Mouse (Mus musculus) CH12.LX (cell line): ENCODE measurements around the gene Ces1b. TPM values are rescaled to one million over a fixed set of nuclear protein-coding genes. Genes with fewer than 3 reads are reported as not detected.

Source experiments
- DNase-seq: peaks from one replicate; pipeline ENCODE4 v3.0.0-alpha.2; 2013; ENCODE audit errors: extremely low read depth
- H3K27ac ChIP-seq: 2 replicates; pipeline ENCODE4 v1.5.1; 2012; ENCODE audit warnings: low read depth, mild to moderate bottlenecking, control low read depth, moderate library complexity; ENCODE audit not compliant: insufficient read depth
- H3K27me3 ChIP-seq: replicated peaks from 2 replicates; pipeline ENCODE3; 2012; ENCODE audit warnings: inconsistent platforms
- H3K36me3 ChIP-seq, 2 experiments: replicated peaks in 1 of 2; 2 replicates each; pipeline versions ENCODE3 to v1.6.1; 2012; ENCODE audit warnings: inconsistent platforms in 1 of 2, low read length in 1 of 2, mild to moderate bottlenecking in 1 of 2, mixed read lengths in 1 of 2, moderate library complexity in 1 of 2; ENCODE audit not compliant: control insufficient read depth in 1 of 2, insufficient read depth in 1 of 2
- H3K4me1 ChIP-seq, 2 experiments: 2 replicates each; pipeline ENCODE4 v1.6.1; 2012; ENCODE audit warnings: inconsistent platforms in 1 of 2, moderate library complexity in 1 of 2; ENCODE audit not compliant: insufficient read depth in 2 of 2, control insufficient read depth in 1 of 2
- H3K4me2 ChIP-seq: 2 replicates; pipeline ENCODE4 v1.6.1; 2012; ENCODE audit warnings: low read depth, mild to moderate bottlenecking, control low read depth; ENCODE audit not compliant: poor library complexity, insufficient read depth, severe bottlenecking
- H3K4me3 ChIP-seq, 3 experiments: fragments of 150-350 bp in 1 of 3; sonication (generic) in 1 of 3; replicated peaks in 1 of 3; 2 replicates each; pipeline versions ENCODE3 to v1.5.1; 2011 to 2012; ENCODE audit warnings: low read depth in 2 of 3, low read length in 2 of 3, mild to moderate bottlenecking in 2 of 3, moderate library complexity in 2 of 3, control low read depth in 1 of 3, improper control_type of control experiment in 1 of 3, inconsistent platforms in 1 of 3, mixed read lengths in 1 of 3; ENCODE audit not compliant: poor library complexity in 1 of 3
- H3K79me2 ChIP-seq: replicated peaks from 2 replicates; pipeline ENCODE4 v1.6.1; 2012; ENCODE audit warnings: mild to moderate bottlenecking, moderate library complexity; ENCODE audit not compliant: control insufficient read depth, poor library complexity, insufficient read depth, severe bottlenecking; ENCODE audit errors: extremely low read depth
- H3K9ac ChIP-seq: 2 replicates; pipeline ENCODE4 v1.6.1; 2012; ENCODE audit warnings: low read depth, mild to moderate bottlenecking, control low read depth, moderate library complexity; ENCODE audit not compliant: insufficient read depth
- H3K9me3 ChIP-seq: replicated peaks from 2 replicates; pipeline ENCODE3; 2012; ENCODE audit warnings: low read length, inconsistent platforms, mixed read lengths
- BHLHE40 ChIP-seq: IDR thresholded peaks from 2 replicates; pipeline ENCODE4 v1.6.1; 2011; ENCODE audit warnings: mild to moderate bottlenecking, low read depth, low read length, improper control_type of control experiment
- CHD1 ChIP-seq: IDR thresholded peaks from 2 replicates; pipeline ENCODE4 v1.6.1; 2012; ENCODE audit warnings: low read depth, low read length, improper control_type of control experiment, inconsistent platforms
- CHD2 ChIP-seq: IDR thresholded peaks from 2 replicates; pipeline ENCODE4 v1.6.1; 2011; ENCODE audit warnings: low read length, improper control_type of control experiment
- CTCF ChIP-seq, 2 experiments: IDR thresholded peaks in 1 of 2; conservative IDR thresholded peaks in 1 of 2; 2 replicates each; pipeline ENCODE4 v1.5.1; 2011 to 2012; ENCODE audit warnings: low read depth in 2 of 2, low read length in 2 of 2, improper control_type of control experiment in 1 of 2, inconsistent platforms in 1 of 2, mild to moderate bottlenecking in 1 of 2, moderate library complexity in 1 of 2
- E2F4 ChIP-seq: IDR thresholded peaks from 2 replicates; pipeline ENCODE4 v1.6.1; 2011; ENCODE audit warnings: low read depth, low read length, improper control_type of control experiment; ENCODE audit not compliant: insufficient replicate concordance
- ETS1 ChIP-seq: conservative IDR thresholded peaks from 2 replicates; pipeline ENCODE4 v1.6.1; 2012; ENCODE audit warnings: low read depth, mild to moderate bottlenecking, inconsistent platforms, low read length, improper control_type of control experiment, moderate library complexity
- GABPA ChIP-seq: IDR thresholded peaks from 2 replicates; pipeline ENCODE4 v1.6.1; 2012; ENCODE audit warnings: low read depth, low read length, improper control_type of control experiment, inconsistent platforms; ENCODE audit not compliant: insufficient replicate concordance
- HCFC1 ChIP-seq: IDR thresholded peaks from 2 replicates; pipeline ENCODE4 v1.6.1; 2012; ENCODE audit warnings: low read depth, mild to moderate bottlenecking, inconsistent platforms, low read length, improper control_type of control experiment
- IRF4 ChIP-seq: IDR thresholded peaks from 2 replicates; pipeline ENCODE4 v1.6.1; 2014; ENCODE audit warnings: low read depth, mild to moderate bottlenecking, inconsistent platforms, low read length, improper control_type of control experiment
- JUN ChIP-seq: IDR thresholded peaks from 2 replicates; pipeline ENCODE4 v1.6.1; 2011; ENCODE audit warnings: low read depth, mild to moderate bottlenecking, low read length, improper control_type of control experiment, moderate library complexity; ENCODE audit not compliant: insufficient read depth
- JUND ChIP-seq: conservative IDR thresholded peaks from 2 replicates; pipeline ENCODE4 v1.6.1; 2011; ENCODE audit warnings: low read depth, low read length, improper control_type of control experiment
- KAT2A ChIP-seq: IDR thresholded peaks from 2 replicates; pipeline ENCODE4 v1.6.1; 2012; ENCODE audit warnings: low read length, improper control_type of control experiment, inconsistent platforms; ENCODE audit not compliant: insufficient replicate concordance
- MAFK ChIP-seq: IDR thresholded peaks from 2 replicates; pipeline ENCODE4 v1.6.1; 2011; ENCODE audit warnings: low read length, improper control_type of control experiment; ENCODE audit not compliant: insufficient replicate concordance
- MAX ChIP-seq: IDR thresholded peaks from 2 replicates; pipeline ENCODE4 v1.6.1; 2011; ENCODE audit warnings: low read length, improper control_type of control experiment
- MXI1 ChIP-seq: IDR thresholded peaks from 2 replicates; pipeline ENCODE4 v1.6.1; 2011; ENCODE audit warnings: mild to moderate bottlenecking, low read depth, low read length, improper control_type of control experiment
- MYC ChIP-seq: IDR thresholded peaks from 2 replicates; pipeline ENCODE4 v1.6.1; 2011; ENCODE audit warnings: low read depth, mild to moderate bottlenecking, improper control_type of control experiment, low read length
- NELFE ChIP-seq: IDR thresholded peaks from 2 replicates; pipeline ENCODE4 v1.6.1; 2011; ENCODE audit warnings: low read depth, low read length, improper control_type of control experiment
- NRF1 ChIP-seq: IDR thresholded peaks from 2 replicates; pipeline ENCODE4 v1.6.1; 2014; ENCODE audit warnings: low read depth, mild to moderate bottlenecking, inconsistent platforms, low read length, improper control_type of control experiment, moderate library complexity
- POLR2A ChIP-seq: IDR thresholded peaks from 2 replicates; pipeline ENCODE4 v1.6.1; 2011; ENCODE audit warnings: low read depth, mild to moderate bottlenecking, improper control_type of control experiment, low read length
- POLR2AphosphoS2 ChIP-seq: IDR thresholded peaks from 2 replicates; pipeline ENCODE4 v1.6.1; 2011; ENCODE audit warnings: low read depth, low read length, improper control_type of control experiment
- RAD21 ChIP-seq: IDR thresholded peaks from 2 replicates; pipeline ENCODE4 v1.6.1; 2011; ENCODE audit warnings: low read depth, mild to moderate bottlenecking, low read length, improper control_type of control experiment, moderate library complexity
- RCOR1 ChIP-seq: conservative IDR thresholded peaks from 2 replicates; pipeline ENCODE4 v1.6.1; 2012; ENCODE audit warnings: low read depth, mild to moderate bottlenecking, inconsistent platforms, low read length, improper control_type of control experiment
- SIN3A ChIP-seq: IDR thresholded peaks from 2 replicates; pipeline ENCODE4 v1.6.1; 2012; ENCODE audit warnings: low read length, improper control_type of control experiment, inconsistent platforms
- SMC3 ChIP-seq: IDR thresholded peaks from 2 replicates; pipeline ENCODE4 v1.6.1; 2011; ENCODE audit warnings: low read depth, low read length, improper control_type of control experiment
- TBP ChIP-seq: conservative IDR thresholded peaks from 2 replicates; pipeline ENCODE4 v1.6.1; 2011; ENCODE audit warnings: low read depth, low read length, improper control_type of control experiment
- UBTF ChIP-seq: IDR thresholded peaks from 2 replicates; pipeline ENCODE4 v1.6.1; 2012; ENCODE audit warnings: low read depth, mild to moderate bottlenecking, inconsistent platforms, low read length, improper control_type of control experiment, moderate library complexity
- USF1 ChIP-seq: IDR thresholded peaks from 2 replicates; pipeline ENCODE4 v1.6.1; 2014; ENCODE audit warnings: low read depth, mild to moderate bottlenecking, inconsistent platforms, low read length, improper control_type of control experiment
- ZC3H11A ChIP-seq: IDR thresholded peaks from 2 replicates; pipeline ENCODE4 v1.6.1; 2012; ENCODE audit warnings: low read depth, mild to moderate bottlenecking, inconsistent platforms, low read length, improper control_type of control experiment
- ZMIZ1 ChIP-seq: IDR thresholded peaks from 2 replicates; pipeline ENCODE4 v1.6.1; 2012; ENCODE audit warnings: low read depth, mild to moderate bottlenecking, inconsistent platforms, low read length, improper control_type of control experiment
- ZNF384 ChIP-seq: IDR thresholded peaks from 2 replicates; pipeline ENCODE4 v1.6.1; 2012; ENCODE audit warnings: low read depth, low read length, improper control_type of control experiment, inconsistent platforms
- dilution Hi-C: fragments of 300-500 bp; cut with MboI; formaldehyde crosslinking; loops from 2 replicates; pipeline ENCODE4 v1.14.3; 2020; ENCODE audit warnings: low sequenced_read_pairs; ENCODE audit not compliant: extremely low pct_unique_long_range_greater_than_20kb, extremely low pct_ligation_motif_present
- in situ Hi-C: fragments of 300-500 bp; cut with MboI; formaldehyde crosslinking; loops from 3 replicates; pipeline ENCODE4 v1.14.3; 2019; ENCODE audit warnings: low sequenced_read_pairs, low pct_ligation_motif_present, low pct_unique_long_range_greater_than_20kb, mixed read lengths
- polyA plus RNA-seq: library from polyadenylated mRNA; unstranded; fragments of >175 nt; gene quantifications from 2 replicates; pipeline ENCODE4 v1.2.1, GENCODE M21; 2012; ENCODE audit warnings: low read depth; ENCODE audit not compliant: insufficient read length
- total RNA-seq, 2 experiments: library from RNA; depleted of rRNA; stranded (reverse); fragments of 300-350 nt in 1 of 2; fragments of >200 nt in 1 of 2; gene quantifications; 2 replicates each; pipeline ENCODE4 v1.2.3; 2012 to 2014

The Ces1b gene
- not detected in 2 replicates for total RNA-seq (2012; rRNA removed)
- total RNA-seq (2014; rRNA removed), result not detected in 2 replicates
- not detected in 2 replicates for polyA plus RNA-seq

- Histone ChIP-seq H3K4me3 (no peak within 1 kb of the TSS), H3K27ac (no peak within 1 kb of the TSS), H3K4me1 (no peaks in the 10 kb centered on the region), H3K9ac (no peak within 1 kb of the TSS), H3K4me2 (no peak within 1 kb of the TSS), H3K9me3 (no peaks in the 10 kb centered on the region), H3K36me3 (no peaks in the 10 kb centered on the region), H3K27me3 (peaks cover 10% of the 10 kb centered on the region), H3K79me2 (no peaks in the 10 kb centered on the region)
- DNase-seq, result no peak
- dilution Hi-C loops (no loop called here), in situ Hi-C loops (no loop called here)
- TF ChIP-seq ETS1 (no peak), HCFC1 (no peak), SIN3A (no peak), GABPA (no peak), JUN (no peak), RCOR1 (no peak), CTCF (conservative IDR thresholded peaks at IDR 0.05 in 1 of 2, IDR thresholded peaks at IDR 0.05 in 1 of 2; ENCODE audit: low read depth in 2 of 2, low read length in 2 of 2) (no peak), MAFK (no peak), USF1 (no peak), POLR2A (no peak), E2F4 (no peak), IRF4 (no peak), KAT2A (no peak), CHD2 (no peak), POLR2AphosphoS2 (no peak), ZNF384 (no peak), TBP (no peak), MYC (no peak), JUND (no peak), UBTF (no peak)
Observed at GRCm38 (mm10) chr8:93079887-93080286, at the start of gene Ces1b. Gene Ces1b, minus strand, starts transcription at chr8:93080017.

GRCm38 (mm10) chr8:93126476-93126875 is 46.7 kb upstream of the Ces1b start:
- peaks cover 21% of the 10 kb centered on the region for H3K27me3 ChIP-seq
- H3K27ac ChIP-seq, result no peak overlapping the region
- H3K4me3 ChIP-seq, result no peak overlapping the region
- in situ Hi-C loops (no loop called here), dilution Hi-C loops (no loop called here)
- no peak overlapping the region for H3K9ac ChIP-seq
- no peak for TF ChIP-seq TBP
- TF ChIP-seq CTCF (conservative IDR thresholded peaks at IDR 0.05 in 1 of 2, IDR thresholded peaks at IDR 0.05 in 1 of 2; ENCODE audit: low read depth in 2 of 2, low read length in 2 of 2), result no peak
- no peak for TF ChIP-seq HCFC1
- no peak for TF ChIP-seq MXI1
- TF ChIP-seq ZC3H11A, result no peak
- TF ChIP-seq CHD1, result no peak
- no peak for TF ChIP-seq SMC3
- TF ChIP-seq MAX, result no peak
- TF ChIP-seq POLR2AphosphoS2, result no peak
- no peak for TF ChIP-seq ZNF384
- no peak for TF ChIP-seq RAD21
- no peak for TF ChIP-seq JUND
- TF ChIP-seq NELFE, result no peak
- no peak for TF ChIP-seq KAT2A
- no peak for TF ChIP-seq ZMIZ1
- no peak for TF ChIP-seq BHLHE40
- no peak for TF ChIP-seq NRF1
- no peaks in the 10 kb centered on the region for H3K9me3 ChIP-seq
- H3K36me3 ChIP-seq, result no peaks in the 10 kb centered on the region
- no peaks in the 10 kb centered on the region for H3K79me2 ChIP-seq
- H3K4me2 ChIP-seq, result no peak overlapping the region
- no peak for DNase-seq
- H3K4me1 ChIP-seq, result no peaks in the 10 kb centered on the region
